Mouse (Mus musculus): ENCODE data around the gene Ppt2.

The Ppt2 gene

GRCm38 (mm10) chr17:34604511-34605237 is 23.6 kb downstream of the Ppt2 start:
- DNase-seq, result no peak

GRCm38 (mm10) chr17:34604061-34604508 is 24.2 kb downstream of the Ppt2 start, which contains the start of gene Agpat1:
Gene Agpat1, plus strand, starts transcription at chr17:34604262.
- DNase-seq, result peak; percentile 99

- peak; percentile 100 for DNase-seq
Measured at GRCm38 (mm10) chr17:34603375-34604060, 24.8 kb downstream of the Ppt2 start, which contains the start of gene Rnf5. Gene Rnf5, minus strand, starts transcription at chr17:34603690.

- DNase-seq, result no peak
Measured at GRCm38 (mm10) chr17:34601796-34602195, 26.5 kb downstream of the Ppt2 start.

- peak; percentile 44 for DNase-seq
Measured at GRCm38 (mm10) chr17:34599891-34600290, 28.4 kb downstream of the Ppt2 start.

GRCm38 (mm10) chr17:34597566-34598095 is 30.7 kb downstream of the Ppt2 start, which contains the start of gene Ager:
Gene Ager, plus strand, starts transcription at chr17:34597862.
- DNase-seq, result peak; percentile 35

GRCm38 (mm10) chr17:34596098-34596497 is 32.2 kb downstream of the Ppt2 start:
- no peak for DNase-seq

- DNase-seq, result peak; percentile 43
Measured at GRCm38 (mm10) chr17:34593752-34594525, 34.4 kb downstream of the Ppt2 start.

GRCm38 (mm10) chr17:34592581-34593549 is 35.4 kb downstream of the Ppt2 start:
- peak; percentile 77 for DNase-seq

- peak; percentile 80 for DNase-seq
Measured at GRCm38 (mm10) chr17:34591994-34592375, 36.3 kb downstream of the Ppt2 start.

- peak; percentile 78 for DNase-seq
Measured at GRCm38 (mm10) chr17:34591029-34591993, 37.0 kb downstream of the Ppt2 start, which contains the start of gene Pbx2. Gene Pbx2, plus strand, starts transcription at chr17:34591266.

- peak; percentile 60 for DNase-seq
Measured at GRCm38 (mm10) chr17:34590154-34590987, 37.9 kb downstream of the Ppt2 start.

- DNase-seq, result peak; percentile 58
Measured at GRCm38 (mm10) chr17:34589681-34590101, 38.6 kb downstream of the Ppt2 start, which contains the start of gene Gpsm3. Gene Gpsm3, plus strand, starts transcription at chr17:34589806.

- DNase-seq, result peak; percentile 33
Measured at GRCm38 (mm10) chr17:34589206-34589605, 39.1 kb downstream of the Ppt2 start.

GRCm38 (mm10) chr17:34588767-34589166 is 39.5 kb downstream of the Ppt2 start:
- peak; percentile 48 for DNase-seq

GRCm38 (mm10) chr17:34587814-34588213 is 40.5 kb downstream of the Ppt2 start:
- DNase-seq, result no peak

- DNase-seq, result peak; percentile 97
Measured at GRCm38 (mm10) chr17:34587423-34587811, 40.9 kb downstream of the Ppt2 start.

- DNase-seq, result peak; percentile 91
Measured at GRCm38 (mm10) chr17:34586796-34587422, 41.4 kb downstream of the Ppt2 start.
